18 mouse cellular contexts compared by ENCODE assay signal in the genomic region with DNA sequence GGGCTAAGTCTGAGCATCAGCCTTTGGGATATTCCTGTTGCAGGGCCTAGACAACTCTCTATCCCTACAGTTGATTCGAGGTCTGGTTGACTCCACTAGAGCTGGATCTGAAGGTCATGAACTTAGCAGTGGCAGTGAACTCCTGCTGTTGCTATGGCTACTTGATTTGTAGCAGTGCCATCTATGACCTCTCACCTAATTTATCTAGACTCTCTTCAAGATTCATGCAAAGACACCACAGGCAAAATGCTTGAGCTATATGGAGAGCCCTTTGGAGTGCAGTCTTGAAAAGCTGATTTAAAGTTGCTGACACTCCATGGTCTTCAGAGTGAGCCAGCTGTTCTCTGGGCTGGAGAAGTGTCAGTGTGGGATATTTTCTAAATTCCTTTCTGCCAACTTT.
"Had no signal": no experiment of that assay in that cellular context is flagged by ENCODE, and none has a peak within 500 bp of the region (broad histone marks: within the 10 kb centered on the region; RNA-seq: fewer than 3 reads in every experiment).

No protein-coding gene starts in this region.

- H3K27me3 ChIP-seq: kidney, embryonic 15.5 days; midbrain, embryonic 12.5 days; midbrain, embryonic 15.5 days; neural tube, embryonic 12.5 days; neural tube, embryonic 15.5 days had no signal

- H3K9me3 ChIP-seq: kidney, embryonic 15.5 days; midbrain, embryonic 12.5 days; midbrain, embryonic 15.5 days; neural tube, embryonic 12.5 days; neural tube, embryonic 15.5 days had no signal

- H3K9ac ChIP-seq: kidney, embryonic 15.5 days; liver, embryonic 14.5 days; midbrain, embryonic 12.5 days; midbrain, embryonic 15.5 days; neural tube, embryonic 12.5 days; neural tube, embryonic 15.5 days had no signal

- H3K4me1 ChIP-seq: kidney, embryonic 15.5 days; midbrain, embryonic 12.5 days; midbrain, embryonic 15.5 days; neural tube, embryonic 12.5 days; neural tube, embryonic 15.5 days had no signal

- DNase-seq: kidney, adult 8-10 months; kidney, postnatal 10 days; kidney, postnatal 36 days; layer of hippocampus, postnatal 36 days; lung, adult 18-20 months; lung, postnatal 4 days; thymus, adult 2 months; thymus, postnatal 14 days; thymus, postnatal 4 days had no signal

- H3K4me2 ChIP-seq: kidney, embryonic 15.5 days; liver, embryonic 11.5 days; midbrain, embryonic 12.5 days; midbrain, embryonic 15.5 days; neural tube, embryonic 12.5 days; neural tube, embryonic 15.5 days had no signal

- ATAC-seq: midbrain, embryonic 15.5 days had no signal

- H3K27ac ChIP-seq: kidney, embryonic 15.5 days; left cerebral cortex, adult 2 months; liver, embryonic 14.5 days; midbrain, embryonic 12.5 days; midbrain, embryonic 15.5 days; neural tube, embryonic 12.5 days; neural tube, embryonic 15.5 days; stomach, postnatal 0 days had no signal

- H3K36me3 ChIP-seq: kidney, embryonic 15.5 days; midbrain, embryonic 12.5 days; midbrain, embryonic 15.5 days; neural tube, embryonic 12.5 days; neural tube, embryonic 15.5 days had no signal

- H3K4me3 ChIP-seq: kidney, embryonic 15.5 days; left cerebral cortex, adult 2 months; midbrain, embryonic 12.5 days; midbrain, embryonic 15.5 days; neural tube, embryonic 12.5 days; neural tube, embryonic 15.5 days had no signal
